Mouse (Mus musculus): ENCODE data around the gene Fam234b. TPM values are rescaled to one million over a fixed set of nuclear protein-coding genes. Genes with fewer than 3 reads are reported as not detected.

Fam234b gene
- polyA plus RNA-seq, 1 experiment from 2014 or later = 31.7 TPM

DNA sequence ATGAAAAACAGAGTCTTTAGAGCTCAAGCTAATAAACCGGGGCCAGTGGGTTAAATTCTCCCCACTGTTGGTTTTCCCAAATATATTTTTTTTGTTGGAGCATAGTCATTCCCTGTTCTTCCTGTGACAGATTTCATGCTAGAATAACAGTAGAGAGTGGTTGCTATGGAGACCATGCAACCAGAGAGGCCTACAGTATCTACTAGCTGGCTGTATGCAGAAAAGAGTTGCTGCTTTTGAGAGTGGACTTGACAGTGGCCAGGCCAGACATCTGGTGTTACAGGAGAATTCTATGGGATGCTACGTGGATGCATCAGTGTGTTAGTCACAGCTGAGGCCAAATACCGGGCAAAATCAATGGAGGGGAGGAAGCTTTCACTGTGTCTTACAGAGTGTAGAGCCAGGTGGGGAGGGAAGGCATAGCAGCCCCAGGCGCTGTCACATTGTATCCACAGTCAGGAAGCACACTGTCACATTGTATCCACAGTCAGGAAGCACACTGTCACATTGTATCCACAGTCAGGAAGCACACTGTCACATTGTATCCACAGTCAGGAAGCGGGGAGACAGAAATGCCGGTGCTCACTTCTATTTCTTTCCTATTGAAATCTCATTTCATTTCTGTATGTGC, 26.1 kb downstream of the Fam234b start:
- H3K4me2 ChIP-seq (ENCODE audit: low read depth, low read length) = no peak overlapping the region
- H3K9ac ChIP-seq (ENCODE audit: low read depth, low read length) = no peak overlapping the region
- H3K27me3 ChIP-seq (ENCODE audit: control insufficient read depth, insufficient read depth, low read depth, low read length) = no peaks in the 10 kb centered on the region
- no peak overlapping the region for H3K27ac ChIP-seq (ENCODE audit: low read length)
- H3K36me3 ChIP-seq (ENCODE audit: control insufficient read depth, insufficient read depth) = peaks cover 35% of the 10 kb centered on the region
- no peaks in the 10 kb centered on the region for H3K9me3 ChIP-seq (replicated peaks; ENCODE audit: control insufficient read depth, low read length)
- WGBS (ENCODE audit: insufficient replicate concordance) = 64% methylated on average over 6 of the region's 6 CpGs
- no peak overlapping the region for H3K4me3 ChIP-seq (ENCODE audit: low read depth, low read length)
- no peaks in the 10 kb centered on the region; the same call in 1 of the 2 replicates for H3K4me1 ChIP-seq (ENCODE audit: control insufficient read depth, low read depth, low read length)
- no peak for ATAC-seq (ENCODE audit: low read depth)

DNA sequence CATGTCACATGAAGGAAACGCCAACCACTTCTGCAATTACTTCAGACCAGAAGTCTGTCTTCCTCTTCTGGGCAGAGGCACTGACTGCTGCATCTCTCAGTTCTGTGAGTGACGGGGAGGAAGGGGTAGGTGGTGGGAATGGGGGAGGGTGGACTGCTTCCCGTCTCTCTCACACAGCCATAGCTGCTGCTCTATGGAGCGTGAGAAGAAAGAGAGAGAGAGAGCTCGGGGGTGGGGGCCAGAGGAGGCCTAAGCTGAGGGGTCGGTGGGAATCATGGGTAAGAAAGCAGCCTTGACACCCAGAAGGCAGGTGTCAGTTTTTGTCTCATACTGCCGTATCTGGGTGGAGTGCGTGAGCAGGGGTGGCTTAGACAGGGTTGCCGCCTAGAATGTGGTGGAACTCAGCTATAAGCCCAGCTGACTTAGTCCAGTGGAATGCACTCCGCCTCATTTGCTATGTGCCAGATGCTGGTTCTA, 30.7 kb downstream of the Fam234b start:
- Histone ChIP-seq H3K9me3 (replicated peaks; ENCODE audit: control insufficient read depth, low read length) (no peaks in the 10 kb centered on the region), H3K27ac (ENCODE audit: low read length) (no peak overlapping the region), H3K4me3 (ENCODE audit: low read depth, low read length) (no peak overlapping the region), H3K9ac (ENCODE audit: low read depth, low read length) (no peak overlapping the region), H3K4me2 (ENCODE audit: low read depth, low read length) (no peak overlapping the region), H3K27me3 (ENCODE audit: control insufficient read depth, insufficient read depth, low read depth, low read length) (no peaks in the 10 kb centered on the region), H3K4me1 (ENCODE audit: control insufficient read depth, low read depth, low read length) (no peaks in the 10 kb centered on the region; the same call in 1 of the 2 replicates), H3K36me3 (ENCODE audit: control insufficient read depth, insufficient read depth) (peaks cover 58% of the 10 kb centered on the region)
- WGBS (ENCODE audit: insufficient replicate concordance) = 43% methylated on average over 10 of the region's 10 CpGs
- no peak; the same call in 1 of the 2 replicates for ATAC-seq (ENCODE audit: low read depth)

DNA sequence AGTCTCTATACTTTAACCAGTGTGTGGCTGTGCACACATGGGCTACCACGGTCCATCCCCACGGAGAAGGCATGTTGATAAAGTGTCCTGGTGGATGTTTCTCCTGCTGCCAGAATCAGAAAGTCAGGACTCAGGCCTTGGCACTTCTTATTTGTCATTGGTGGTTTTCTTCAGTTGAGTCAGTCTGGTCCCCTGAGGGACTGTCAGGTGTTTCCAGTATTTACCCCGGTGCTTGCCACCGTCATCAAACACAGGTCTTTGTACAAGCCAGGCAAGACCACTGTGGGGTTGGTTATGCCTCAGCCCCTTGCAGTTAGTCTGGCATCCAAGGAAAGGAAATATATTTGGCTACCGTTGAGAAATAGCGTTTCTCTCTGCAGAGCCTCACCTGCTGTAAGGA, 32.8 kb downstream of the Fam234b start:
- no peaks in the 10 kb centered on the region for H3K27me3 ChIP-seq (ENCODE audit: control insufficient read depth, insufficient read depth, low read depth, low read length)
- no peaks in the 10 kb centered on the region for H3K9me3 ChIP-seq (replicated peaks; ENCODE audit: control insufficient read depth, low read length)
- 86% methylated on average over 6 of the region's 6 CpGs for WGBS (ENCODE audit: insufficient replicate concordance)
- no peak overlapping the region for H3K4me2 ChIP-seq (ENCODE audit: low read depth, low read length)
- H3K9ac ChIP-seq (ENCODE audit: low read depth, low read length) = no peak overlapping the region
- H3K27ac ChIP-seq (ENCODE audit: low read length) = no peak overlapping the region
- no peaks in the 10 kb centered on the region; the same call in 1 of the 2 replicates for H3K4me1 ChIP-seq (ENCODE audit: control insufficient read depth, low read depth, low read length)
- peaks cover 58% of the 10 kb centered on the region for H3K36me3 ChIP-seq (ENCODE audit: control insufficient read depth, insufficient read depth)
- no peak for ATAC-seq (ENCODE audit: low read depth)
- no peak overlapping the region for H3K4me3 ChIP-seq (ENCODE audit: low read depth, low read length)

DNA sequence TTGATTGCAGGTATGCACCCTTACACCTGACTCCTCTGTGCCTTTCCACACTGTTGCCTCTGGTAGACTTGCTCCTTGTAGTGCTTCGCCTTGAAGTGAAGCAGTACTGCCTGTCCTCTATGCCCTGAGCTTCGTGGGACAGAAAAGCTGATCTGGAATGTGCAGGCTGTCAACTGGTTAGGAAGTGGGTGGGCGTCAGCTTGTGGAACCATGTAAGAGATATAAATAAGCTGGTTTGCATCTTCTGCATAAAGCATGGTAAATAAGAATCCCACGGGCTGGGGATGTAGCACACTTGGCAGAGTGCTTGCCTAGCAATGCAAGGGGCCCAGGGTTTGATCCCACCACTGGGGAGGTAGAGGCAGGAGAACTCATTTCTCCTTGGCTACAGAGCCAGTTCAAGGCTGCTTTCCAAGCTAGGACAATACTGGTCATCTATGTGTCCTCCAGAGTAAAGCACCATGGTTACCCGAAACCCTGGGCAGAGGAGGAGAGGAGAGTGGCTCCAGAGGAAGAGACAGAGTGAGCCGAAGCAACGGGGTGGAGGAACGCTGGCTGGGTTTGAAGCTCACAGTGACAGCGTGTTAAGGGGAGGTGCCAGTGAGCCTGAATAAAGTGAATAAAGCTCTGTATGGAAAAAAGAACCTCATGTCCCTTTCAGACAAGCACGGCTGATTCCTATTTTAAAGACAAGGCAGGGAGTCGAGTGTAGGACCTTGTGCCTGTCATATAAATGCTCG, 34.8 kb downstream of the Fam234b start:
- H3K9me3 ChIP-seq (replicated peaks; ENCODE audit: control insufficient read depth, low read length) = no peaks in the 10 kb centered on the region
- no peak for ATAC-seq (ENCODE audit: low read depth)
- no peak overlapping the region for H3K9ac ChIP-seq (ENCODE audit: low read depth, low read length)
- WGBS (ENCODE audit: insufficient replicate concordance) = 79% methylated on average over 12 of the region's 12 CpGs
- no peaks in the 10 kb centered on the region; the same call in none of the 2 replicates for H3K4me1 ChIP-seq (ENCODE audit: control insufficient read depth, low read depth, low read length)
- no peak overlapping the region for H3K27ac ChIP-seq (ENCODE audit: low read length)
- H3K4me2 ChIP-seq (ENCODE audit: low read depth, low read length) = no peak overlapping the region
- H3K27me3 ChIP-seq (ENCODE audit: control insufficient read depth, insufficient read depth, low read depth, low read length) = no peaks in the 10 kb centered on the region
- H3K4me3 ChIP-seq (ENCODE audit: low read depth, low read length) = no peak overlapping the region
- H3K36me3 ChIP-seq (ENCODE audit: control insufficient read depth, insufficient read depth) = peaks cover 41% of the 10 kb centered on the region

DNA sequence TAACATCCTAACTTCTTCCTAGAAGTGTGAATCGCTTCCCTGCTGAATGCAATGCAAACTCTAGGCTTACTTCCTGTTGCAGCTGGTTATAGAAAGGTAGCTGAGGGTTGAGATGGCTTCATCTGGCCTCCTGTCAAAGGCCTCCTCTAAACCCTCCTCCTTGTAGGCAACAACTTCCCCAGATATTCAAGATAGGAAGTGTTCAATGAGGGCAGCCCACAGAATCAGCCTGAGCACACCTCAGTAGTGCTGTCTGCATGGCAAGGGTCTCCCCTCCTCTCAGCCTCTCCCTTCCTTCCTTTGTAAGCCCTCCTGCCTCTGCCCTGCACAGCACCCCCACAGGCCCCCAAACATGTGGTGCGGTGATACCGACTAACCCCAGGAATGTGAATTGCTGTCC, 38.0 kb downstream of the Fam234b start:
- no peak for ATAC-seq (ENCODE audit: low read depth)
- H3K27me3 ChIP-seq (ENCODE audit: control insufficient read depth, insufficient read depth, low read depth, low read length) = no peaks in the 10 kb centered on the region
- H3K36me3 ChIP-seq (ENCODE audit: control insufficient read depth, insufficient read depth) = peaks cover 26% of the 10 kb centered on the region
- H3K9me3 ChIP-seq (replicated peaks; ENCODE audit: control insufficient read depth, low read length) = no peaks in the 10 kb centered on the region
- WGBS (ENCODE audit: insufficient replicate concordance) = 72% methylated on average over 3 of the region's 3 CpGs
- no peaks in the 10 kb centered on the region; the same call in 1 of the 2 replicates for H3K4me1 ChIP-seq (ENCODE audit: control insufficient read depth, low read depth, low read length)
- no peak overlapping the region for H3K9ac ChIP-seq (ENCODE audit: low read depth, low read length)
- no peak overlapping the region for H3K4me2 ChIP-seq (ENCODE audit: low read depth, low read length)
- no peak overlapping the region for H3K27ac ChIP-seq (ENCODE audit: low read length)
- no peak overlapping the region for H3K4me3 ChIP-seq (ENCODE audit: low read depth, low read length)

DNA sequence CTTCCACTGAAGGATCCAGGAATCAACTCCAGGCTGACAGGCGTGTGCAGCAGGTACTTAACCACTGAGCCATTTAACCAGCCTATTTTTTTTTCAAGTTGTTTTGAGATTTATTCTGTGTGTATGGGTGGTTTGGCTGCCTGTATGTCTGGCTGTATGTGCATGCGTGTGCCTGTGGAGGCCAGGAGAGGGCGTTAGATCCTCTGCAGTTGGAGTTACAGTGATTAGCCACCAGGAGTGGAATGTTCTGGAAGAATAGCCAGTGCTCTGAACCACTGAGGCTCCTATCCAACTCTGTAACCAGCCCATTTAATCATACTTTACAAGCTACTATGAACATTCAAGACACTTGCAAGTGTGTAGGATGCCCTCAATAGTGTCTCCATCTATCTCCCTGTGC, 38.8 kb downstream of the Fam234b start:
- H3K9me3 ChIP-seq (replicated peaks; ENCODE audit: control insufficient read depth, low read length) = no peaks in the 10 kb centered on the region
- 69% methylated on average over 3 of the region's 3 CpGs for whole genome bisulfite sequencing (ENCODE audit: insufficient replicate concordance)
- peaks cover 23% of the 10 kb centered on the region for H3K36me3 ChIP-seq (ENCODE audit: control insufficient read depth, insufficient read depth)
- no peak overlapping the region for H3K4me2 ChIP-seq (ENCODE audit: low read depth, low read length)
- no peak overlapping the region for H3K27ac ChIP-seq (ENCODE audit: low read length)
- no peak overlapping the region for H3K4me3 ChIP-seq (ENCODE audit: low read depth, low read length)
- no peaks in the 10 kb centered on the region; the same call in none of the 2 replicates for H3K4me1 ChIP-seq (ENCODE audit: control insufficient read depth, low read depth, low read length)
- H3K27me3 ChIP-seq (ENCODE audit: control insufficient read depth, insufficient read depth, low read depth, low read length) = no peaks in the 10 kb centered on the region
- no peak for ATAC-seq (ENCODE audit: low read depth)
- no peak overlapping the region for H3K9ac ChIP-seq (ENCODE audit: low read depth, low read length)

DNA sequence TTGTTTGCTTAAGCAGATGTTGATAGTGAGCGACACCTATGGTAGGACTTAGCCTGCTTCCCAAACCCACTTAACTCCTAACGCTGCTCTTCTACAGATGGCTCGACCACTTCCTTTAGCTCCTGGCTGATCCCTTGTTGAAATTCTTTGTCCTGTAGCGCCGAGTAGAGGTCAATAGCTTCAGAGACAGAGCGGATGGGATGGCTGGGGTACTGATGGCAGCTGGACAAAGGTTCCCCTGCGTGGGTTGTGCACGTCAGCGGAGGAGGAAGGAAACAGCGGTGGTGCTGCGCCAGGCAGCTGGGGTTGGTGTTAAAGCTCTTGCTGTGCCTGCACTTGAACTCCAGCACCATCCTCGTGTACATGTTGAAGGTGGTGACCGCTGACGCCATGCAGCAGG, 39.5 kb downstream of the Fam234b start:
- Histone ChIP-seq H3K4me3 (ENCODE audit: low read depth, low read length) (no peak overlapping the region), H3K4me1 (ENCODE audit: control insufficient read depth, low read depth, low read length) (no peaks in the 10 kb centered on the region; the same call in none of the 2 replicates), H3K9me3 (replicated peaks; ENCODE audit: control insufficient read depth, low read length) (no peaks in the 10 kb centered on the region), H3K27ac (ENCODE audit: low read length) (no peak overlapping the region), H3K4me2 (ENCODE audit: low read depth, low read length) (no peak overlapping the region), H3K36me3 (ENCODE audit: control insufficient read depth, insufficient read depth) (peaks cover 18% of the 10 kb centered on the region), H3K9ac (ENCODE audit: low read depth, low read length) (no peak overlapping the region), H3K27me3 (ENCODE audit: control insufficient read depth, insufficient read depth, low read depth, low read length) (no peaks in the 10 kb centered on the region)
- ATAC-seq (ENCODE audit: low read depth) = 0 out of 2 replicates have a peak, but pooled peaks have one; percentile 23
- WGBS (ENCODE audit: insufficient replicate concordance) = 35% methylated on average over 14 of the region's 14 CpGs

DNA sequence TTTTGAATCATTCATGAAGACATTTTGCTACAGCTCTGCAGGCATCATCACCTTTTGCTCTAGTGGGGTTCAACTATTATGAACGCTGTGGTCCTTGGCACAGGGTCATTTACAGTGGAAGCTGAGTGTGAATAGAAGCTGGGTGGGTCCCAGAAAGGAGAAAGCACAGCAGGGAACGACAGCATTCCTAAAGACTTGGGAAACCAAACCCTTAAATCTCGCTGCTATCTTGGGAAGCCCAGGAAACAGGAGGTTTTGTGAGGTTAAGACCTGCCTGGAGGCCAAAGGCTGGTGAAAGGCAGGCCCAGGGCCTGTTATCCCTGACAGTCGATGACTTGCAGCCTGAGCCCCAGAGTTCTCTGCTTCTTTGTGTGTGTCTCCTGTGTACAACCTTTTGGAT, 40.4 kb downstream of the Fam234b start:
- H3K4me1 ChIP-seq (ENCODE audit: control insufficient read depth, low read depth, low read length) = no peaks in the 10 kb centered on the region; the same call in none of the 2 replicates
- no peaks in the 10 kb centered on the region for H3K9me3 ChIP-seq (replicated peaks; ENCODE audit: control insufficient read depth, low read length)
- no peak overlapping the region for H3K4me3 ChIP-seq (ENCODE audit: low read depth, low read length)
- no peak overlapping the region for H3K4me2 ChIP-seq (ENCODE audit: low read depth, low read length)
- H3K9ac ChIP-seq (ENCODE audit: low read depth, low read length) = no peak overlapping the region
- H3K27me3 ChIP-seq (ENCODE audit: control insufficient read depth, insufficient read depth, low read depth, low read length) = no peaks in the 10 kb centered on the region
- 67% methylated on average over 4 of the region's 4 CpGs for WGBS (ENCODE audit: insufficient replicate concordance)
- no peak overlapping the region for H3K27ac ChIP-seq (ENCODE audit: low read length)
- ATAC-seq (ENCODE audit: low read depth) = no peak
- peaks cover 12% of the 10 kb centered on the region for H3K36me3 ChIP-seq (ENCODE audit: control insufficient read depth, insufficient read depth)

DNA sequence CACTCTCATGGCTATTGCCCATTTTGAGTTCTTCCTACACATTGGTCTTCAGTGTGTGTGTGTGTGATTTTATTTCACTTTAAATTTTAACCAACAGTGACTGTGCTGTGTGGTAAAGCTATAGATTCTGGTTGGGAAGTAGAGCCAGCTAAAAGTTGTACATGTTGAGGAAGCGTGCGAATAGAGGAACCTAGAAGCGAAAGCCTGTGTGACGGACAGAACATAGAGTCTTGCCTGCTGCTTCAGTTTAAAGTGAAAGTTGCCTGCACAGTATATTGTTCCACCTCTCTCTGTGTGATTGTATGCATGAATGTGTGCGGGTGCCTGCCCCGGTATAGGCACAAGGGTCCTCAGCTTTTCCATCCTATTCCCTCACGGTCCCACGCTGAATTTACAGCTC, 42.6 kb downstream of the Fam234b start:
- Histone ChIP-seq H3K36me3 (ENCODE audit: control insufficient read depth, insufficient read depth) (no peaks in the 10 kb centered on the region; the same call in none of the 2 replicates), H3K4me2 (ENCODE audit: low read depth, low read length) (no peak overlapping the region), H3K9me3 (replicated peaks; ENCODE audit: control insufficient read depth, low read length) (no peaks in the 10 kb centered on the region), H3K9ac (ENCODE audit: low read depth, low read length) (no peak overlapping the region), H3K27me3 (ENCODE audit: control insufficient read depth, insufficient read depth, low read depth, low read length) (no peaks in the 10 kb centered on the region), H3K27ac (ENCODE audit: low read length) (no peak overlapping the region), H3K4me3 (ENCODE audit: low read depth, low read length) (no peak overlapping the region), H3K4me1 (ENCODE audit: control insufficient read depth, low read depth, low read length) (no peaks in the 10 kb centered on the region; the same call in none of the 2 replicates)
- 75% methylated on average over 8 of the region's 8 CpGs for WGBS (ENCODE audit: insufficient replicate concordance)
- ATAC-seq (ENCODE audit: low read depth) = no peak

All from liver, embryonic 16.5 days (tissue).